Mouse (Mus musculus): ENCODE measurements around the gene Pltp. TPM values are rescaled to one million over a fixed set of nuclear protein-coding genes. Genes with fewer than 3 reads are reported as not detected.

Pltp gene
- 149 and 169 TPM in 2 replicates for polyA plus RNA-seq (2015; fragmentation: Nextera tagmentation; extraction: Ambion mirVana)

DNA sequence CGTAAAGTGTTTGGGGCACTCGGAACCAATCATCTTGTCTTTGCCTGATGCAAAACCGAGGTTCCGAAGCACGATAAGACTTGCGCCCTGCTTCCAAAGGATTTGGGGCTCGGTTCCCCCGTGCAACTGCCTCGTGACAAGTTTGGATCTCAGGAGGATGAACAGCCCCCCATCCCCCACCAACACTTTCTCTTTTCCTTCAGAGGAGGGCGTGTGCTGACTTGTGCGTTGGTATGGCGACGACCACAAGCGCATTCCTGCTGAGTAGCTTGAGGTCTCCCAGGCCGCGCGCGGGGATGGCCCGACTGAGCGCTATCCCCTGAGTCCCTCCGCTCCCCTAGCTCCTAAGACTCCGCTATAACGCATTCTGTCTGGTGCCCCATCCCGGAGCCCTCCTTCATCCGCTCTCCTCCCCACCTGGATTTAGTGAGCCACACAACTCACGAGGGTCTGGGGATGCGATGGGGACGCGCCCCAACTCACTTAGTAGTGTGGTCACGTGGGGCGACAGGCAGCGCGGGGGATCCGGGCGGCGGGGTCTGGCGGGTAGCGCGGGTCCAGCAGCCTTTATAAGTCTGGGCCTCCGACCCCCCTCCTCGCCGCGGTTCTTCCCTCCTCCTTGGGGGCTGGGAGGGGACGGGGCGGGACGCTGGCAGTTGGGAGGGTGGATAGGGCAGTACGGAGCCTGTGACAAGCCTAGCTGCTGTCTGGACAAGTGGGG, at the start of gene Pltp:
Pltp (minus strand) TSS at position 611 of the 721 bp plus-strand sequence.
- Histone ChIP-seq H3K27me3 (no peaks in the 10 kb centered on the region), H3K36me3 (0 out of 2 replicates have a peak, but pooled peaks cover 8% of the 10 kb centered on the region), H3K4me2 (peak within 1 kb of the TSS; percentile 94), H3K9ac (peak within 1 kb of the TSS; percentile 41), H3K9me3 (no peaks in the 10 kb centered on the region), H3K4me3 (peak within 1 kb of the TSS; percentile 57), H3K27ac (peak within 1 kb of the TSS; percentile 59), H3K4me1 (peaks cover 60% of the 10 kb centered on the region)
- WGBS = under 1% methylated on average over 47 of the region's 47 CpGs
- peak; percentile 73 for ATAC-seq (ENCODE audit: borderline replicate concordance, extremely low read depth, low FRiP score, low TSS enrichment)

- Histone ChIP-seq H3K27me3 (no peaks in the 10 kb centered on the region), H3K36me3 (peaks cover 78% of the 10 kb centered on the region), H3K27ac (no peak overlapping the region), H3K9me3 (peaks cover 3% of the 10 kb centered on the region; the same call in 1 of the 2 replicates), H3K4me1 (peaks cover 11% of the 10 kb centered on the region), H3K4me3 (no peak overlapping the region), H3K9ac (no peak overlapping the region), H3K4me2 (no peak overlapping the region)
- ATAC-seq (ENCODE audit: borderline replicate concordance, extremely low read depth, low FRiP score, low TSS enrichment) = no peak
- 98% methylated on average over 4 of the region's 4 CpGs for WGBS
Observed at GRCm38 (mm10) chr2:164906071-164906470, 48.6 kb upstream of the Pltp start.

DNA sequence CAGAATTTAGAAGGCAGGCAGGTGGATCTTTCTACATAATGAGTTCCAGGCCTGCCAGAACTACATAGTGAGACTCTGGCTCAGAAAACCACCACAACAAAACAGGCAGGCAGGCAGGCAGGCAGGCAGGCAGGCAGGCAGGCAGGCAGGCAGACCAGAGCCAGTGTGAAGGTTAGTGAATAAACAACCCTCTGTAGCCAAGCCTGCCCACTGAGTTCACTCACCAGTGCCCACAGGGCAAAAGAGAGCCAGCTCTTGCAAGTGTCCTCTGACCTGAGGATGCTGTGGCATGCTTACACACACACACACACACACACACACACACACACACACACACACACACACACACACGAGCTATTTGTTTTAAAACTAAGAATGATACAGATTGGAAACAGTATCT, 46.0 kb upstream of the Pltp start:
- peaks cover 3% of the 10 kb centered on the region; the same call in 1 of the 2 replicates for H3K9me3 ChIP-seq
- H3K27ac ChIP-seq = no peak overlapping the region
- ATAC-seq (ENCODE audit: borderline replicate concordance, extremely low read depth, low FRiP score, low TSS enrichment) = no peak
- no peak overlapping the region for H3K4me3 ChIP-seq
- H3K36me3 ChIP-seq = peaks cover 95% of the 10 kb centered on the region
- no peak overlapping the region for H3K4me2 ChIP-seq
- H3K4me1 ChIP-seq = no peaks in the 10 kb centered on the region
- no peaks in the 10 kb centered on the region for H3K27me3 ChIP-seq
- H3K9ac ChIP-seq = no peak overlapping the region
- WGBS = 55% methylated on average over 1 of the region's 1 CpGs

GRCm38 (mm10) chr2:164901380-164901779, 43.9 kb upstream of the Pltp start:
- H3K27me3 ChIP-seq = no peaks in the 10 kb centered on the region
- ATAC-seq (ENCODE audit: borderline replicate concordance, extremely low read depth, low FRiP score, low TSS enrichment) = peak; percentile 40; the same call in 1 of the 2 replicates
- no peak overlapping the region for H3K9ac ChIP-seq
- H3K36me3 ChIP-seq = peaks cover 95% of the 10 kb centered on the region
- WGBS = 90% methylated on average over 13 of the region's 13 CpGs
- H3K4me1 ChIP-seq = no peaks in the 10 kb centered on the region
- no peak overlapping the region for H3K27ac ChIP-seq
- H3K9me3 ChIP-seq = peaks cover 3% of the 10 kb centered on the region; the same call in 1 of the 2 replicates
- no peak overlapping the region for H3K4me3 ChIP-seq
- no peak overlapping the region for H3K4me2 ChIP-seq

GRCm38 (mm10) chr2:164899723-164900459, 42.4 kb upstream of the Pltp start:
- Histone ChIP-seq H3K36me3 (peaks cover 95% of the 10 kb centered on the region), H3K4me1 (no peaks in the 10 kb centered on the region), H3K4me2 (no peak overlapping the region), H3K9me3 (no peaks in the 10 kb centered on the region), H3K9ac (no peak overlapping the region), H3K27me3 (no peaks in the 10 kb centered on the region), H3K27ac (no peak overlapping the region), H3K4me3 (no peak overlapping the region)
- ATAC-seq (ENCODE audit: borderline replicate concordance, extremely low read depth, low FRiP score, low TSS enrichment) = no peak
- WGBS = 92% methylated on average over 16 of the region's 16 CpGs

DNA sequence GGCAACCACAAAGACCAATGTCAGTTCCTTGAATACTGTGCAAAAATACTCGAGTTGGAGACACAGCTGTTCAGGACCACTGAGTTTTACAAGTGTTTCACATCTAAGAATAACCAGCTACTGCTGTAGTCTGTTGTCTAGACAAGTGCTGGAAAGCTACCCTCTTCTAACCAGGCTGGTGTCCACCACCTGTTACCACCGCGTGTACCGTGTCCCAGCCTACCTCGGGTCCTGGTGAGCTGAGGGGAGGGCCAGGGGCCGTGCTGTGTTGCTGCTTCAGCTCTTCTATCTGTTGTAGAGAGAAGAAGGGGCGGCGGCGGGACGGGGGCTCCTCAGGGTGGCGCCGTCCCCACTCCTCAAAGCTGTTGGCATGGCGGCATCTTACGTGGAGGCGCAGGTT, 41.5 kb upstream of the Pltp start:
- peaks cover 95% of the 10 kb centered on the region for H3K36me3 ChIP-seq
- no peaks in the 10 kb centered on the region for H3K27me3 ChIP-seq
- H3K4me1 ChIP-seq = no peaks in the 10 kb centered on the region
- no peak overlapping the region for H3K27ac ChIP-seq
- WGBS = 91% methylated on average over 15 of the region's 15 CpGs
- H3K9ac ChIP-seq = no peak overlapping the region
- H3K4me2 ChIP-seq = no peak overlapping the region
- ATAC-seq (ENCODE audit: borderline replicate concordance, extremely low read depth, low FRiP score, low TSS enrichment) = no peak
- no peak overlapping the region for H3K4me3 ChIP-seq
- H3K9me3 ChIP-seq = no peaks in the 10 kb centered on the region

DNA sequence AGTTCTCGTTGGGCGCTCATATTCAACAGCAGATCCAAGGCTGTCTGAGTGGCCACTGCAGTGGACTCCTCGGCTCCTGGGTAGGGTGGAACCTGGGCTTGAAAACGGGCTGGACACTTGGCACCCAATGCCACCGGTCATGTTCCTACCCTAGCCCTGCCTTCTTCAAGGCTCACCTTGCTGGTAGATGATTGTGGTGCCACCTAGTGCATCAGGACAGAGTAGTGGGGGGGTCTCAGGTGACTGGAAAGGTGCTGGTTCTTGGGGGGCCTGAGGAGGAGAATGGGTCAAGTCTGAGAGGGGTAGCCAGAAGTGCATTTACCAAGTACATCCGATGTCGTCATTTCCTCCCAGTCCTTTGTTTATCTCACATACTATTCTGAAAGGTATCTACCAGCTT, 40.5 kb upstream of the Pltp start:
- Histone ChIP-seq H3K27me3 (no peaks in the 10 kb centered on the region), H3K9ac (no peak overlapping the region), H3K36me3 (peaks cover 100% of the 10 kb centered on the region), H3K4me2 (no peak overlapping the region), H3K4me3 (no peak overlapping the region), H3K9me3 (no peaks in the 10 kb centered on the region), H3K27ac (no peak overlapping the region), H3K4me1 (no peaks in the 10 kb centered on the region)
- ATAC-seq (ENCODE audit: borderline replicate concordance, extremely low read depth, low FRiP score, low TSS enrichment) = no peak
- WGBS = 85% methylated on average over 7 of the region's 7 CpGs

DNA sequence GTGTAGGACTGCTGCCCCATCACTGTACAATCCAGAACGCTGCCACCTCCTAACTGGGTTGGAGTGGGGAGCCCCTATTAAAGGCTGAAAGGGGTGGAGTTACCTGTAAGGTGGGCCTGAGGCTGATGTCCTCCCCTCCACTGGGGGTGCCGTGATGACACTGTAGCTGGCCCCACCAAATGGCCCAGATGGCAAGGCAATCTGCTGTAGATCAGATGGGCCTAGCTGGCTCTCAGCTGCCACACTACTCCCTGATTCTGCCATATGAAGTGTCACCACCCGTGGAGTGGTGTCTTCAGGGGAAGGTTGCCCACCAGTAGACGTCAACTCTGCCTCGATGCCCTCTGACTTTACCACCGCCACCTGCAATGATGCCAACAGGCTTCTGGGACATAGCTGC, 38.4 kb upstream of the Pltp start:
- 89% methylated on average over 6 of the region's 6 CpGs for WGBS
- no peak overlapping the region for H3K4me2 ChIP-seq

GRCm38 (mm10) chr2:164894644-164895043, 37.1 kb upstream of the Pltp start:
- Histone ChIP-seq H3K4me3 (no peak overlapping the region), H3K27ac (no peak overlapping the region), H3K36me3 (peaks cover 100% of the 10 kb centered on the region), H3K9ac (no peak overlapping the region), H3K9me3 (no peaks in the 10 kb centered on the region), H3K4me2 (no peak overlapping the region), H3K27me3 (no peaks in the 10 kb centered on the region), H3K4me1 (no peaks in the 10 kb centered on the region)
- no peak for ATAC-seq (ENCODE audit: borderline replicate concordance, extremely low read depth, low FRiP score, low TSS enrichment)
- 77% methylated on average over 1 of the region's 1 CpGs for WGBS

More for the DNA sequence above, 38.4 kb upstream of the Pltp start:
- H3K9me3 ChIP-seq = no peaks in the 10 kb centered on the region
- H3K4me1 ChIP-seq = no peaks in the 10 kb centered on the region
- no peak overlapping the region for H3K9ac ChIP-seq
- no peak overlapping the region for H3K4me3 ChIP-seq
- no peaks in the 10 kb centered on the region for H3K27me3 ChIP-seq
- H3K27ac ChIP-seq = no peak overlapping the region
- ATAC-seq (ENCODE audit: borderline replicate concordance, extremely low read depth, low FRiP score, low TSS enrichment) = no peak
- peaks cover 100% of the 10 kb centered on the region for H3K36me3 ChIP-seq

DNA sequence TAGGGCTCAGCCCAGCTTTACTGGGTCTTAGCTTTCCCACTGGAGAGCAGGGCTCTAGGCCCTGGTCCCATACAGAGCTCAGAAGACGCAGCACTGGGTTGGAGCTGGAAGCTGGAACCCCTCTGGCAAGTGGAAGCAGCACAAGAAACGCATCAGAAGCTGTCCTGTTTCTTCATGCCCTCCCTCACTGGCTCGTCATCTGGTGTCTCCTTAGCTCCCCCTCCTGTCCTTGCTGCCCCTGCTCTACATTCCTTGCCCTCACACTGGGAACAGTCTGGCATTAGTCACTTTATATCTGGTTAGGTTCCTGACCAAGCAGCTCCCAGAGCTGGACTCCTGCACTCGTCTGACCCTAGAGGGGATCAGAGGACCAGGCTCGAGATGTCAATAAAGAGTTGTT, 36.5 kb upstream of the Pltp start:
- H3K9me3 ChIP-seq = no peaks in the 10 kb centered on the region
- H3K4me1 ChIP-seq = no peaks in the 10 kb centered on the region
- no peak overlapping the region for H3K9ac ChIP-seq
- no peak overlapping the region for H3K4me3 ChIP-seq
- H3K27ac ChIP-seq = no peak overlapping the region
- peaks cover 100% of the 10 kb centered on the region for H3K36me3 ChIP-seq
- ATAC-seq (ENCODE audit: borderline replicate concordance, extremely low read depth, low FRiP score, low TSS enrichment) = no peak
- H3K4me2 ChIP-seq = no peak overlapping the region
- WGBS = 49% methylated on average over 5 of the region's 5 CpGs
- no peaks in the 10 kb centered on the region for H3K27me3 ChIP-seq

GRCm38 (mm10) chr2:164892696-164893216, 35.2 kb upstream of the Pltp start:
- H3K36me3 ChIP-seq = peaks cover 100% of the 10 kb centered on the region
- no peak overlapping the region for H3K4me3 ChIP-seq
- H3K9me3 ChIP-seq = no peaks in the 10 kb centered on the region
- 90% methylated on average over 6 of the region's 6 CpGs for WGBS
- no peak overlapping the region for H3K9ac ChIP-seq
- no peak for ATAC-seq (ENCODE audit: borderline replicate concordance, extremely low read depth, low FRiP score, low TSS enrichment)
- H3K4me2 ChIP-seq = no peak overlapping the region
- no peaks in the 10 kb centered on the region for H3K27me3 ChIP-seq
- H3K4me1 ChIP-seq = no peaks in the 10 kb centered on the region
- no peak overlapping the region for H3K27ac ChIP-seq

Measured in lung, embryonic 15.5 days (tissue).